Mouse (Mus musculus) intestine, embryonic 15.5 days (tissue): ENCODE measurements around the gene Pms1. TPM values are rescaled to one million over a fixed set of nuclear protein-coding genes. Genes with fewer than 3 reads are reported as not detected.
"Not testable (repeated sequence)": the region's sequence is repeated elsewhere in the genome, so short reads cannot be mapped to it uniquely, and the experiment has no call there.

ENCODE experiments used
- ATAC-seq: fragments of 200-750 bp; cut with Nextera tagmentation; 2 replicates; pipeline ENCODE4 v1.8.0; 2017; ENCODE audit warnings: moderate TSS enrichment, moderate library complexity
- H3K27ac ChIP-seq: fragments of 300-500 bp; sonication (generic); 2 replicates; pipeline ENCODE4 v1.5.1; 2015; ENCODE audit warnings: mild to moderate bottlenecking, inconsistent platforms
- H3K27me3 ChIP-seq: fragments of 300-500 bp; sonication (generic); replicated peaks from 2 replicates; pipeline ENCODE4 v1.6.1; 2015; ENCODE audit warnings: inconsistent platforms
- H3K36me3 ChIP-seq: fragments of 300-500 bp; sonication (generic); 2 replicates; pipeline ENCODE4 v1.6.1; 2015; ENCODE audit warnings: inconsistent platforms
- H3K4me1 ChIP-seq: fragments of 300-500 bp; sonication (generic); replicated peaks from 2 replicates; pipeline ENCODE4 v1.6.1; 2015; ENCODE audit warnings: inconsistent platforms
- H3K4me2 ChIP-seq: fragments of 300-500 bp; sonication (generic); replicated peaks from 2 replicates; pipeline ENCODE4 v1.6.1; 2015; ENCODE audit warnings: mild to moderate bottlenecking, inconsistent platforms
- H3K4me3 ChIP-seq: fragments of 300-500 bp; sonication (generic); replicated peaks from 2 replicates; pipeline ENCODE4 v1.5.1; 2015; ENCODE audit warnings: inconsistent platforms
- H3K9ac ChIP-seq: fragments of 300-500 bp; sonication (generic); 2 replicates; pipeline ENCODE4 v1.6.1; 2015; ENCODE audit warnings: inconsistent platforms
- H3K9me3 ChIP-seq: fragments of 300-500 bp; sonication (generic); 2 replicates; pipeline ENCODE4 v1.6.1; 2016; ENCODE audit warnings: inconsistent platforms
- WGBS: fragments of 180-500 bp; shearing (Covaris S2); methylation state at CpG from one replicate; pipeline ENCODE4 v1.1.7; 2015; 5-methylcytosine and 5-hydroxymethylcytosine counted together
- polyA plus RNA-seq: library from polyadenylated mRNA; unstranded; fragments of >200 nt; fragmentation: Nextera tagmentation; extraction: Ambion mirVana; gene quantifications from 2 replicates; pipeline ENCODE4 v1.2.1, GENCODE M21; 2015

Gene Pms1
- polyA plus RNA-seq, 1 experiment from 2014 or later: 16.0 TPM

- no peaks in the 10 kb centered on the region for H3K27me3 ChIP-seq
- H3K36me3 ChIP-seq: no peaks in the 10 kb centered on the region
- H3K4me3 ChIP-seq: no peak overlapping the region
- no peak overlapping the region for H3K9ac ChIP-seq
- no peaks in the 10 kb centered on the region for H3K9me3 ChIP-seq
- no peaks in the 10 kb centered on the region for H3K4me1 ChIP-seq
- 0 out of 2 replicates have a peak, but pooled peaks have one; percentile 31 for ATAC-seq
- H3K4me2 ChIP-seq: no peak overlapping the region
- H3K27ac ChIP-seq: no peak overlapping the region
- WGBS: 66% methylated on average over 3 of the region's 3 CpGs
Observed at GRCm38 (mm10) chr1:53291197-53291596, 5.6 kb downstream of the Pms1 start.

- Histone ChIP-seq H3K4me2 (no peak overlapping the region), H3K9ac (no peak overlapping the region), H3K4me1 (no peaks in the 10 kb centered on the region), H3K36me3 (no peaks in the 10 kb centered on the region), H3K4me3 (no peak overlapping the region), H3K27me3 (no peaks in the 10 kb centered on the region), H3K9me3 (no peaks in the 10 kb centered on the region), H3K27ac (no peak overlapping the region)
- no peak for ATAC-seq
Observed at GRCm38 (mm10) chr1:53272646-53273045, 24.2 kb downstream of the Pms1 start.

GRCm38 (mm10) chr1:53269901-53270300 is 26.9 kb downstream of the Pms1 start:
- Histone ChIP-seq H3K4me1 (no peaks in the 10 kb centered on the region), H3K4me2 (no peak overlapping the region), H3K27me3 (no peaks in the 10 kb centered on the region), H3K9ac (no peak overlapping the region), H3K4me3 (no peak overlapping the region), H3K9me3 (no peaks in the 10 kb centered on the region), H3K27ac (no peak overlapping the region), H3K36me3 (no peaks in the 10 kb centered on the region)
- no peak for ATAC-seq
- WGBS: 70% methylated on average over 3 of the region's 3 CpGs

- not testable (repeated sequence) for ATAC-seq, H3K27ac ChIP-seq, H3K9me3 ChIP-seq, H3K36me3 ChIP-seq, H3K4me3 ChIP-seq, H3K27me3 ChIP-seq, H3K4me2 ChIP-seq, H3K9ac ChIP-seq, H3K4me1 ChIP-seq
Observed at GRCm38 (mm10) chr1:53264958-53265612, 31.7 kb downstream of the Pms1 start.

GRCm38 (mm10) chr1:53226063-53226462 is 70.8 kb downstream of the Pms1 start:
- H3K9ac ChIP-seq: no peak overlapping the region
- no peak overlapping the region for H3K4me3 ChIP-seq
- no peaks in the 10 kb centered on the region for H3K36me3 ChIP-seq
- no peak overlapping the region for H3K27ac ChIP-seq
- ATAC-seq: no peak
- H3K4me2 ChIP-seq: no peak overlapping the region
- no peaks in the 10 kb centered on the region for H3K9me3 ChIP-seq
- 71% methylated on average over 1 of the region's 1 CpGs for WGBS
- no peaks in the 10 kb centered on the region for H3K27me3 ChIP-seq
- H3K4me1 ChIP-seq: no peaks in the 10 kb centered on the region

- H3K27me3 ChIP-seq: no peaks in the 10 kb centered on the region
- H3K27ac ChIP-seq: no peak overlapping the region
- no peaks in the 10 kb centered on the region for H3K36me3 ChIP-seq
- no peak overlapping the region for H3K4me2 ChIP-seq
- H3K4me3 ChIP-seq: no peak overlapping the region
- 86% methylated on average over 3 of the region's 3 CpGs for WGBS
- H3K9me3 ChIP-seq: no peaks in the 10 kb centered on the region
- no peak overlapping the region for H3K9ac ChIP-seq
- no peak for ATAC-seq
- H3K4me1 ChIP-seq: no peaks in the 10 kb centered on the region
Observed at GRCm38 (mm10) chr1:53225616-53226015, 71.2 kb downstream of the Pms1 start.

- Histone ChIP-seq H3K9ac (no peak overlapping the region), H3K4me3 (no peak overlapping the region), H3K36me3 (no peaks in the 10 kb centered on the region), H3K4me1 (no peaks in the 10 kb centered on the region), H3K4me2 (no peak overlapping the region), H3K27ac (no peak overlapping the region), H3K9me3 (no peaks in the 10 kb centered on the region), H3K27me3 (no peaks in the 10 kb centered on the region)
- 88% methylated on average over 1 of the region's 1 CpGs for WGBS
- ATAC-seq: no peak
Observed at GRCm38 (mm10) chr1:53224775-53225174, 72.0 kb downstream of the Pms1 start.

- Histone ChIP-seq H3K27me3 (no peaks in the 10 kb centered on the region), H3K4me1 (no peaks in the 10 kb centered on the region), H3K36me3 (no peaks in the 10 kb centered on the region), H3K27ac (no peak overlapping the region), H3K9me3 (no peaks in the 10 kb centered on the region), H3K4me2 (no peak overlapping the region), H3K4me3 (no peak overlapping the region), H3K9ac (no peak overlapping the region)
- no peak for ATAC-seq
Observed at GRCm38 (mm10) chr1:53210136-53210535, 86.7 kb downstream of the Pms1 start.

- WGBS: 66% methylated on average over 2 of the region's 2 CpGs
- Histone ChIP-seq H3K27ac (no peak overlapping the region), H3K9me3 (no peaks in the 10 kb centered on the region), H3K4me3 (no peak overlapping the region), H3K36me3 (no peaks in the 10 kb centered on the region), H3K9ac (no peak overlapping the region), H3K4me1 (no peaks in the 10 kb centered on the region), H3K4me2 (no peak overlapping the region), H3K27me3 (no peaks in the 10 kb centered on the region)
- peak; percentile 69; the same call in 1 of the 2 replicates for ATAC-seq
Observed at GRCm38 (mm10) chr1:53203902-53204301, 92.9 kb downstream of the Pms1 start.

GRCm38 (mm10) chr1:53201630-53202199 is 95.1 kb downstream of the Pms1 start:
- Histone ChIP-seq H3K4me1 (no peaks in the 10 kb centered on the region), H3K4me2 (no peak overlapping the region), H3K9me3 (no peaks in the 10 kb centered on the region), H3K36me3 (no peaks in the 10 kb centered on the region), H3K27ac (no peak overlapping the region), H3K9ac (no peak overlapping the region), H3K4me3 (no peak overlapping the region), H3K27me3 (no peaks in the 10 kb centered on the region)
- WGBS: 67% methylated on average over 2 of the region's 2 CpGs
- no peak for ATAC-seq

- no peak overlapping the region for H3K4me2 ChIP-seq
- no peaks in the 10 kb centered on the region for H3K27me3 ChIP-seq
- H3K4me3 ChIP-seq: no peak overlapping the region
- no peak overlapping the region for H3K9ac ChIP-seq
- no peaks in the 10 kb centered on the region for H3K36me3 ChIP-seq
- ATAC-seq: no peak
- 81% methylated on average over 3 of the region's 3 CpGs for WGBS
- H3K9me3 ChIP-seq: no peaks in the 10 kb centered on the region
- H3K4me1 ChIP-seq: no peaks in the 10 kb centered on the region
- H3K27ac ChIP-seq: no peak overlapping the region
Observed at GRCm38 (mm10) chr1:53194536-53194935, 102.3 kb downstream of the Pms1 start.

GRCm38 (mm10) chr1:53191234-53191633 is 105.6 kb downstream of the Pms1 start:
- Histone ChIP-seq H3K4me2 (no peak overlapping the region), H3K36me3 (no peaks in the 10 kb centered on the region), H3K9me3 (no peaks in the 10 kb centered on the region), H3K27me3 (no peaks in the 10 kb centered on the region), H3K9ac (no peak overlapping the region), H3K4me1 (no peaks in the 10 kb centered on the region), H3K4me3 (no peak overlapping the region), H3K27ac (no peak overlapping the region)
- ATAC-seq: no peak
- 86% methylated on average over 3 of the region's 3 CpGs for WGBS

GRCm38 (mm10) chr1:53189620-53190019 is 107.2 kb downstream of the Pms1 start:
- whole genome bisulfite sequencing: 65% methylated on average over 3 of the region's 3 CpGs
- Histone ChIP-seq H3K4me1 (no peaks in the 10 kb centered on the region), H3K27ac (no peak overlapping the region), H3K4me2 (no peak overlapping the region), H3K9me3 (no peaks in the 10 kb centered on the region), H3K9ac (no peak overlapping the region), H3K4me3 (no peak overlapping the region), H3K27me3 (no peaks in the 10 kb centered on the region), H3K36me3 (no peaks in the 10 kb centered on the region)
- ATAC-seq: no peak
